Mouse (Mus musculus) neural tube, embryonic 10.5 days (tissue): Measurements from ENCODE around the gene Osbpl7.

ENCODE experiments used
- DNase-seq: peaks from one replicate; pipeline ENCODE4 v3.0.0-alpha.2; 2017; ENCODE audit warnings: low spot score; ENCODE audit errors: extremely low spot score

The Osbpl7 gene

DNA sequence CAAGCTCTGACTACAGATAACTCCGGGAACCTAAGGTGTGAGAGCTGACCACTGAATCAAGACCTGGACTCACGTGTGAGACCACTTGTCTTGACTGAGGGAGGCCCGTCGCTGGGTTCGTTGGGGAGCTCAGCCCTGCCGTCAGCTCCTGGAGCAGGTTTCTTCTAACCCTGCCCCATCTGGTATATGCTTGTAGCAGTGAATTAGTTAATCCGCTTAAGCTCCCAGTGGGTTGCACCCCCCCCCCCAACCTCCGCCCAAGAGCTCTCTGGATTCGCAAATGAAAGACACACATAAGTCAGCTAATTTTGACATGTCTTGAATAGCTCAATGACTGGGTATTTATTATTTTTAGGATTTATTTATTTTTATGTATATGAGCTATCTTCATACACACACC lies 29.9 kb downstream of the Osbpl7 start:
- no peak for DNase-seq

DNA sequence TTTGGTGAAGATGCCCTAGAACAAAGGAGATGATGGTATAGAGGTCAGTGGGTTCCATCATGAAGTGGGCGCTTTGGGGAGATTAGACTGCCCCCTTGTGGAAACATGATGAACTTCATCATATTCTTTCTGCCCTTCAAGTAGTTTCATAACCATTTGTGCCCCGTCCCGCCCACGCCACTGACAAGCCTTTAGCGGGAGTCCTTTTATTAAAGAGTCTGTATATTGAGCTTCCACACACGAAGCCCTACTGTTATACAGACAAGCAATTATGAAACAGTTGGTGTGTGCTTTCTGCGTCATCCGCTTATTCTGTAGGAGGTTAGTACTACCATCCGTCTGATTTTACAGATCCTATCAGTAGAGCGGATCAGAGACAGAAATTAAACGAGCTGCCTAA lies 32.5 kb downstream of the Osbpl7 start:
- DNase-seq = no peak

DNA sequence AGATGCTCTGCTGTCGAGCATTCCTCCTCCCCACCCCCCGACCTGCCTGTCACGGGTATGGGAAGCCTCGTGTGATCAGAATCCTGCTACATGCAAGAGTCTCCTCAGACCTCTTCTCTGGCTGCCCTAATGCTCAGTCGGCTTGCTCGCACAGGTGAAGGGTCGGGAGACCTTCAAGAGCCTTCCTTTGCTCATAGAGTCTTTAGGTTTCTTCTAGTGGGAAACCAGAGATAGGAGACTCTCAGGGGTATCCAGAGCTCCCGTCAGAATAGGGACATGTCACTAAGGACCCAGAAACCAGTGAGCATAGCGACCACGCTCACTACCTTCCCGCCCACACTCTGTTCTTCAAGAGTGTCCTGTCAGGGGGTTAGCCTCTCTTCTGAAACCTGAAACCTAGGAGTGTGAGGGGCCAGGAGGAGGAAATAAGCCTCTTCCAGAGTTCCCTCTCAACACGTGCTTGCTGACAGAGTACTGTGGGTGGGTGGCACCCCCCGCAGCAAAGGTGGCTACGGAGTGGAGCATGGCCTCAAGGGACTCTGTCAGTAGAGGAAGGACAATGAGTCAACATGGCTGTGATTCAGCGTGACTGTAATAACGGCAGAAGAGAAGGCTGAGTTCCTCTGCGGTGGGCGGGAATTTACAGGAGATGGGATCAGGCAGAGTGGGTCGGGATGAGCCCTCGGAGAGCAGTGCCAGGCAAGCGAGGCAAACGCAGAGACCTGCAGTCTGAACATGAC lies 33.1 kb downstream of the Osbpl7 start:
- no peak for DNase-seq

DNA sequence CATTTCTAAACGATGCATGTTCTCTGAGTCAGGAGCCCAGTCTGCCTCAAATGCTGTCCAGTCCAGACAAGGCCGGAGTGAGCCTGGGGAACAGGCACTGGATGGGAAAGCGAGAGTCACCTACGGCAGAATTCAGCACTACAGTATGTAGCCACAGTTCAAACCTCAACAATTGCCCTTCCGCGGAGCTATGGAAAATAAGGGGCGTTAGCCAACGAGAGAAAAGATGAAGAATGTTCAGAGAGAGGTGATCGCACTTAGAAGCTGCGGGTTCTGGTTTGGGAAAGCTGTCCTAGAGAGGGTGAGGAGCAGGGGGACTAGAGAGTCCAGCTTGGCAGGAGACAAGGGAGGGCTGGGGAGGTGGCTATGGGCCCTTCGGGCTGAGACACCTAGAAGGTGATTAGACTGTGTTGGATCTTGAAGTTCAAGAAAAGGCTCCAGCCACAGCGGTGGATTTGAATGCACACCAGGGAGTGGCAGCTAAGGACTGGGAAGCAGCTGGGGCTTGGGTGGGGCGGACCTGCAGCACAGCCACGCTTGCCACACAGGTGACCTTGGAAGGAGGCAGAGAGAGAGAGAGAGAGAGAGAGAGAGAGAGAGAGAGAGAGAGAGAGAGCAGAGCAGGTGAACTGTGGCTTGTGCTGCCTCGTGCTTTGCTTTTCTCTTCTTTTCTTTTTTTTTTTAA lies 34.5 kb downstream of the Osbpl7 start:
- no peak for DNase-seq

DNA sequence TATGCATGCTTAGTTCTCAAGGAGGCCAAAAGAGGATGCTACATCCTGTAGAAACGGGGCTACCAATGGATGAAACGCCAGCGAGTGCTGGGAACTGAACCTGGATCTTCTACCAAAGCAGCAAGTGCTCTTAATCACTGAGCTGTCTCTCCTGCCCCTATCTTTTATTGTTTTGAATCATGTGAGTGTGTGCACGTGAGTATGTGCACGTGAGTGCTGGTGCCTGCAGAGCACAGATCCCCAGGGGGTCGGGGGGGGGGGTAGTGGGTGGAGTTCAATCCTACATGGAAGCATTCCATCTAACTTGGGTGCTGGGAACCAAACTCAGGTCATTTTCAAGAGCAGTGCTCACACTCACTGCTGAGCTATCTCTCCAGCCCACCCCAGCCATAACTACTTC lies 35.9 kb downstream of the Osbpl7 start:
- DNase-seq = no peak

DNA sequence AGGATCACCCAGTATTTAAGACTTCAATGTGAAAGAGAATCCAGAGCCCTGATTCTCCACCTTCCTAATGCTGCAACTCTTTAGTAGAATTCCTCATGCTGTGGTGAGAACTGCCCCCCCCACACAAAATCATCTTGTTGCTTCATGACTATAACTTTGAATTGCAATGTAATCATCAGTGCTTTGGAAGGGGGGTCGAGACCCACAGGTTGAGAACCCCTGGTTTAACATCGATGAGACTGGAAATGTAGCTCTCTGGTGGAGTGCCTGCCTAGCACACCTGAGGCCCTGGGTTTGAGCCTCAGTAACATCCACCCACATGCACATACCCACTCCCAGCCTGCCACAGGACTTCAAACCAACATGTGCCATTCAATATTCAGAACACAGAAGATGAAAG lies 44.2 kb downstream of the Osbpl7 start:
- DNase-seq = no peak

DNA sequence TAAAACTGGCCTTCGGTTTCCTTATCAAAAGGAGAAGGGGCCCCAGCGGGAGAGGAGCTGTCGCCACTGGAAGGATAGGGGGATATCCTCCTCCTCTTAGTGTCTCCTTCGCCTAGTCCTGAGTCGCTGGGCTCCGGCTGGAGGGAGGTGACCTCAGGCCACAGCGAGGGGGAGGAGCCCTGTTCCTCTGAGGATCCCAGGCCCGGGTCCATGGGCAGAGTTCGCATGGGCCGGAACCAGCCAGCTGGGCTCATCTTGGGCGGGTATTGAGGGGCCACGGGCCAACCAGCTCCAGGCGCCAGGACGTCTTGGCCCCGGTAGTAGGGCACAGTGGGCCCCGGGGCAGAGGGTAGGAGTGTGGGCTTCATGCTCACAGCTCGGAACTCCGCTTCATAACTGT lies 48.4 kb downstream of the Osbpl7 start:
- no peak for DNase-seq

DNA sequence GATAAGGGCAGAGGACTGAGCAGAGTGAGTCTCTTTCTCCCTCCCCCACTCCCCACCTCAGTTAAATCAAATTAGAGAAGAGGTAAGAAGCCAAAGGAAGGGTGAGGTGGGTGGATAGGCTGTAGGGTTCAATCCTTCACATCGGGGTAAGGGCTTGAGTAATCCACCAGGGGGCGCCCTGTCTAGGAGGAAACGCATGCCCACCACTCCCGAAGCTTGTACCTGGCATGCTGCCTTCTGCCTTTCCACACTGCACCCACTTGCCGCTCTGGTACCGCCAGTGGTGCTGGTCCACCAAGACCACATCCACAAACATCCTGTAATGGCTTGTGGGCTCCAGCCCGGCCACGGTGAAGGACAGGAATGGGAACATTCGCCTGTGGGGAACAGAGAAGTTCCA lies 51.3 kb downstream of the Osbpl7 start:
- peak; percentile 65 for DNase-seq

DNA sequence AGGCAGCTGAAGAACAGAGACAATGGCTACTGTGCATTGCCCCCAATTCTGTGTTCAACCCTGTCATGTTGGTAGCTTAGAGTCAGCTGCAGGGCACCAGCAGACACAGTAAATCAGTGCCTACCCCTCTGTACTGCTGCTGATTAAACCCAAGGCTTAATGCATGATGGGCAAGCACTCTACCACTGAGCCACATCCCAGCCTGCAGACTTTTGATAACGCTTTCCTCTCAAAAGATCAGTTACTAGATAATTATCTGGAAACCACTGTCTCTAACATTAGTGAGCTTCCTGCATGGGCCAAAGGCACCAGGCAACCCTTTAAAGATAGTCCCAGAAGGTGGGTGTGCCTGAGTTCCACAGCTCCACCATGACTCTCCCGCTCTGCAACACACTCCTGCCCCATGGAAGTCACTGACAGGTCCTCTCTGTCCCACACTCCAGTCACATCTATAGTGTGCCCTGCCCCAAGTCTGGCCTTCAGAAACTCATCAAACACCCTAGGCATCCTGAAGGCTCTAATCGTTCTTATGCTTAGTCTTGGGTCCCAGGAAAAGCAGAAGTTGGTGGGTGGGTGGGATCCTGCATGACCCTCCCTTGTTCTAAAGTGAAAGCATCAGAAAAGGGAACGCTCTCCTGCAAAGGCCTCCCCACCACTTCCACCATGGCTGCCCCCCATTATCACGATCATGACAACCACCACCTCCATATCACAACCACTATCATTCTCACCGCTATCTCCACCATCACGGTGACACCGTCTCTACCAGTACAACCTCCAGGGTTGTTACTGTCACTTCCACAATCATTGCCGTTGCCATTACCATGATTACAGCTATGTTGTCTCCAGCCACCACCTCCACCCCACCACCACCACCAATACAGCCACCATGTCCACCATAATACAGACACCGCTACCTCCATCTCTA lies 53.0 kb downstream of the Osbpl7 start:
- no peak for DNase-seq

DNA sequence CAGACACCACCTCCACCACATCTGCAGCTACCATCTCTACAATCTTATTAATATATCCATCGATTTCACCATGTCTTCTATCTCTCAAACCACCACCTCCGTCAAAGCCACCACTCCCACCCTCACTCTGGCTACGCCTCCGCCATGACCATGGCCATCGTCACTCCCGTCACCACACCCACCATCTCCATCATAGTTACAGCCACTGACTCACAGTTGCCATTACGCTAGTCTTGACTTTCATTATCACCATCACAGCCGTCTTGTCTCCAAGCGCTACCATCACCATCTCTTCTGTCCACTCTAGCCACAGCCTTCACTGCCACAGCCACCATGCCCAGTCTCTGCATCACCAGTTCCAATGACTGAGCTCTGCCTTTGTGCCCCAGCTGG lies 53.7 kb downstream of the Osbpl7 start:
- no peak for DNase-seq

DNA sequence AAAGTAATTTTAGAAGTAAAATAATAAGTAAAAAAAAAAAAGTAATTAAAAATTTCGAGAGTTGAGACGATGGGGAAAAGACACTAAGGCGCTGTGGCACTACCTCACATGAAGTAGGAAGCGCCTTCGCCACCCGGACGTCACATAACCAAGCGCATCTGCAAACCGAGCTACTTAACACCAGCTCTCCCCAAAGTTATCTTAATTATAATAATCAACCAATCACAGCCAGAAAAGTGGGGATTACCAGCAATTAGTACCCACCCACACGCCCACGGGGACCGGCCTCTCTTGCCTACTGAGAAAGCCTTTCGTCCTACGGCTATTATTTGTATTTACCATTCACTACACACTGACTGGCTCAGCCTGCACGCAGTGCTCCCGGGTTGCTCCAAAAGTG lies 58.5 kb downstream of the Osbpl7 start:
- no peak for DNase-seq

DNA sequence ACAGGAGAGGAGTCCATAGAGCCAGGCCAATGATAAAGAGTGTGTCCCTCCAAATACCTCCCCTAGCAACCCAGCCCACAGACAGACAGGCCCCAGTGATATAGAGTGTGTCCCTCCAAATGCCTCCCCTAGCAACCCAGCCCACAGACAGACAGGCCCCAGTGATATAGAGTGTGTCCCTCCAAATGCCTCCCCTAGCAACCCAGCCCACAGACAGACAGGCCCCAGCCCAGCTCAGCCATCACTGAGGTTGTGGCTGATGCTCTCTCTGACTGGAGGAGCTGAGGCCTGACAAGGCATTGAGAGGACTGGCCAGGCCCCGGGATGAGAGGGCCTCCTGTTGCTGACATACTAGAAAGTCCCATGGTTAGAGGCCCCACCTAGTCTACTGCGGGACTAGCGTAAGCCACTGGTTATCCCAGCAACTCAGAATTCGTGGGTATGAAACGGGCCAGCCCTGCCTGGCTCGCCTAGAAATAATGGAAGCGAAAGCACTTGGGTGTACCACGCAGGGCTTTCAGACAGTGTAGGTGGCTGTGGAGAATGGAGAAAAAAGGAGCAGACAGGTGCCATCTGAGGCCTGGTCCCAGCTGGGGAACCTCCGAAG lies 62.2 kb downstream of the Osbpl7 start:
- DNase-seq = no peak

DNA sequence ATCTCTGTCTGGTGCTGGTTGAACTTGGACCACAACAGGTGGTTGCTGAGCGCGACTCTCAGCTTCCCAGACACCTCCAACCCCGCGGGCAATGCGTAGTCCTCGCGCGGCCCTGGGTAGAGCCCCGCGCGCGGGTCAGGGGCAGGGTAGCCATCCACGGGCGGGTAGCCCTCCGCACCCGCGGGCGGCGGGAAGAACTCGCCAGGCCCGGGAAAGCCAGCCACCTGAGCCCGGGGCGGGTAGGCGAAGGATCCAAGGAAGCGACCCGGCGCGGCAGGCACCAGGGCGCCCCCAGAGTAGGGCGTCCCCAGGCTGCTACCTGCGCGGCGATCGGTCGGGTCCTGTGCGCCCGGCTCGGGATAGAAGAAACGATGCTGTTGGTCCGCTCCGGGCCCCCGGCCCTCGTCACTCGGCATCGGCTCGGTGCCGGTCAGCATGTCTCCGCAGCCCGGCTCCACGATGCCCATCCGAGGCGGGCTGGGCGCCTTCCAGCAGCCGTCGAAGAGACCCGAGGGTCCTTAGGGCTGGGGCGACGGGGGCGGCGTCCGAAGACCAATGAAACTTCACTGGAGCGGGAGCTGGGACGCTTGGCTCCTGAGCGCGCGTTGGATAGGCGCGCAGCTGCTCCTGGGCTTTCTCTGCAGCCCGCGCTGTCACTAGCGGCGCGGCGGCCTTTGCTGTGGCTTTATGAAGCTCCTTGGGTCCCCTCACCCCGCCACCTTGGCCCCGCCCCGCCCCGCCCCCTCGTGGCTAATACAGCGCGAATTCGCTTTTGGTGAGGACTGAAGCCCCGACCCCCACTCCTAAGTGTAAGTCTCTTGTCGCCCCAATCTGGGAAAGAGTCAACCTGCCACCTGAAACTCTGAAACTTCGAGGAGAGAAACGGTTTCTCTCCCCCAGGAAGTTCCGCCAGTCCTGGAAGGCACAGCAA lies 64.5 kb downstream of the Osbpl7 start, which contains the start of gene Tbx21:
Gene Tbx21 (minus strand): TSS at position 661 of the 931 bp plus-strand sequence.
- peak; percentile 62 for DNase-seq

DNA sequence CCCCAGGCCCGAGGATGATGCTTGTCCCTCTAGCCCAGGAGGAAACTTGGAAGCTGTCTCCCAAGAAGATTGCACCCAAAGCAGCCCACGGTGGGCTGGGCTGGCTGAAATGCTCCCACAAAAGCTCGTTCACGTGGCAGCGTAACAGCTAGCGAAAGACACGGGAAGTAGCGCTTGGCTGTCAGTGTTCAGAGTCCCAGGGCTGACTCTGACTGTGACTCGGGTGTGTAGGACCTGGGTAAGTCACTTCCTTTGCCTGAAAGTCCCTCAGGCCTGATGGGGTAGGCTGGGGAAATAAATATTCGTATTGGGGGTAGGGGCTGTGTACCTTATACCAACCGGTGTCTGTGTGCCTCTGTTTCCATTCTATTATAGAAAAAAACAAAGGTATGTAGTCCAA lies 65.4 kb downstream of the Osbpl7 start:
- no peak for DNase-seq
